Mouse (Mus musculus) adrenal gland (tissue): ENCODE measurements around the gene Cops9.

Experiments
- intact Hi-C: fragments of 180-260 bp; cut with DNase I; formaldehyde crosslinking; loops from one replicate; pipeline ENCODE4 v1.15.1; 2025
- long read RNA-seq, 2 experiments: library from polyadenylated mRNA; unstranded; transcript quantifications; one replicate each; pipeline ENCODE4 v2.0.0; 2020; ENCODE audit warnings: borderline replicate concordance in 1 of 2; ENCODE audit not compliant: insufficient replicate concordance in 1 of 2

Gene Cops9
- long read RNA-seq, experiment 1, transcript Cops9-201 (3 exons, 438 nt): major isoform, 165 of 176 reads
- long read RNA-seq, experiment 1, partial matches to known transcripts: 0 of 176 reads
- long read RNA-seq, experiment 1, other reads (novel, unspliced or antisense): 7 of 176 reads
- long read RNA-seq, experiment 2, transcript Cops9-201 (3 exons, 438 nt): major isoform, 215 of 217 reads
- long read RNA-seq, experiment 2, partial matches to known transcripts: 0 of 217 reads
- long read RNA-seq, experiment 2, other reads (novel, unspliced or antisense): 1 of 217 reads

DNA sequence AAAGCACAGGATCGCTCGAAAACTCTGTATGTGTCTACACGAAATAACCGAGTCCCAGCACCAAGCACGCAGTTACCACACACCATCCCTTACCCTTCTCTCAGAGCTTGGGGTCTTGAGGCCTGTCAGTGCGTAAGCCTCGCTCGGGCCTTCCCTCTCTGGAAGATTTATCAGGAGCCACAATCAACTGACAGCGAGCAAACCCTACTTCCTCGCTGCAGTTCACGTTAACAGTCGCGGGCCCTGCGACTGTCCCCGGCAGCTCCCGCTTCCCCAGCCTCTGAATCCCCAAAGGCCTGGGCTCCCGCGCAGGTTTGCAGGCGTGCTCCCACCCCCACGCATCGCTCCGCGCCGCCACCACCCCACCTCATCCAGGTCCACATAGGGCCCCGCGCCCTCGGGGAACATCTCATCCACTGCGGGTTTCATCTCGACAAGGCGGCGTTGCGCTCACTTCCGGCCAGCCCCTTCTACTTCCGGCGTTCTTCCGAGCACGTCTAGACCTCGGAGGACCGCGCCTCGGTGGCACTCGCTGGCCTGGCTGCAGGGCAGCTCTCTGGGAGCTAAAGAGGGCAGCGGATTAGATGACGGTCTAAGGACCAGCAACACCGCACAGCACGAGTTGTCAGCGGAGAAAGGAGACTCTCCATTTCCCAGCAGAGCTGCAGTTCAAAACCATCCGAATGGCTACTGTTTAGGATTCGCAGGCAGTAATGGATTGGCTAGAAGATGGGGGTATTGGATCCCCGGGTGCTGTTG is at the start of gene Cops9:
Cops9 (minus strand) TSS at position 472 of the 759 bp plus-strand sequence.
- intact Hi-C loops: no loop called here

DNA sequence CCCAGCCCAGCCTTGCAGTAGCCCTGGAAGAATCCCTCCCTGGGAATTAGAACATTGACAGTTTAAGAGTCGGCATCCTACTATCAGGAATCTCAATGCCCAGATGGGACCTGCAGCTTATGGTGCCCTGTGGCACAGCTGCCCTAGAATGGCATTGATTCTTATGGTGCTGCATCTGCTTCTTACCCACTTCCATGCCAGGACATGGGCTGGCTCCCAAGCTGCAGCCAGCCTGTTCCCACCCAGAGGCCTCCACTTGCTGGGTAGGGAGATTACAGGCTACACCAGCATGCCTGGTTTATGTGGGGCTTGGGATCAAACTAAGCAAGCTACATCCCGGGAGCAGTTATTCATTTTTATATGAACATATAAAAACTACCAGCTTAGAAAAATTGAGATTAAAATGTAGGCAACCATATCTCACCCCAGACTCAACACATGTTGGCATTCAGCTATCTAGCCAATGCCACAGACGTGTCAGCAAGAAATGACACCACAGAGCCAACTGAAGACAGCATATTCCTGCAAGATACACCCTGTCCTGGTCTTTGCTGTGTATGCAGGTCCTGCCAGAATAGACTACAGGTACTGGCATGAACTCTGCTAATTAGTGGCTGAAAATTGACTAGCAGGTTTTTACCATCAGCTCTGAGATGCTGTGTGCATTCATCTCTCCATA is 49.5 kb upstream of the Cops9 start:
- intact Hi-C loops: no loop called here

DNA sequence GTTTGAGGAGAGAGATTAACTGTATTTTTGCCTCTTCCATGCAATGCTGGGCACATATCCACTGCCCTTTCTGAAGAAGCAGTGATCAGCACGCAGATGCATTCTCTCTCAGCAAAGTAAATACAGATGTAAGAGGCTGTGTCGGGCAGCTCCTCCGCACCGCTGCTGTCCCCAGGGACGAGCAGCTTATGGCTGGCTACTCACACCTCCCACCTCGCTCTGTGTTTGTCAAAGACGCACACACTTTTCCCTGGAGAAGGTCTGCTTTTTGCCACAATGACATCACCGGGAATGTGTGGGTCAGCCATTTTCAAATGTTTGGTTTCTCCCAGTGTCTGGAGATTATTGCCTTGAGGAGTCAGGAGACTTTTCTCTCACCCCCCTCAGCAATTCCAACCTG is 45.2 kb upstream of the Cops9 start:
- intact Hi-C loops: no loop called here

DNA sequence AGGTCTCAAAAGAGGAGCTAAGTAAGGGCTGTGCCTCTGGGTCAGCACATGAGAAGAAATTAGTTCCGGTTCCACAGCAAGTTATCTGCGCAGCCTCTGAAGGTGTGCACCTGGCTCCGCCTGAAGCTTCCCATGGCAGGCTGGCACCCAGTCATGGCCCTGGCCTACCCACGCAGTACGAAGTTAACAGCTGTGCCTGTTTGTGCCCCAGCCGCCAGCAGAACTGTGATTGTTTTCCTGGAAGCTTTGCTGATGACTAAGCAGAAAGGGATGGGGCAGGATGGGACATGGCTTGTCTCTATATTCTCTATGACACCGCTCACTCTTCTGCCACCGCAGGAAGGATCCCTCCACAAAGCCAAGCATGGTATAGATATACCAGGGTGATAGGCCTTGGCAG is 41.4 kb upstream of the Cops9 start:
- intact Hi-C loops: no loop called here

DNA sequence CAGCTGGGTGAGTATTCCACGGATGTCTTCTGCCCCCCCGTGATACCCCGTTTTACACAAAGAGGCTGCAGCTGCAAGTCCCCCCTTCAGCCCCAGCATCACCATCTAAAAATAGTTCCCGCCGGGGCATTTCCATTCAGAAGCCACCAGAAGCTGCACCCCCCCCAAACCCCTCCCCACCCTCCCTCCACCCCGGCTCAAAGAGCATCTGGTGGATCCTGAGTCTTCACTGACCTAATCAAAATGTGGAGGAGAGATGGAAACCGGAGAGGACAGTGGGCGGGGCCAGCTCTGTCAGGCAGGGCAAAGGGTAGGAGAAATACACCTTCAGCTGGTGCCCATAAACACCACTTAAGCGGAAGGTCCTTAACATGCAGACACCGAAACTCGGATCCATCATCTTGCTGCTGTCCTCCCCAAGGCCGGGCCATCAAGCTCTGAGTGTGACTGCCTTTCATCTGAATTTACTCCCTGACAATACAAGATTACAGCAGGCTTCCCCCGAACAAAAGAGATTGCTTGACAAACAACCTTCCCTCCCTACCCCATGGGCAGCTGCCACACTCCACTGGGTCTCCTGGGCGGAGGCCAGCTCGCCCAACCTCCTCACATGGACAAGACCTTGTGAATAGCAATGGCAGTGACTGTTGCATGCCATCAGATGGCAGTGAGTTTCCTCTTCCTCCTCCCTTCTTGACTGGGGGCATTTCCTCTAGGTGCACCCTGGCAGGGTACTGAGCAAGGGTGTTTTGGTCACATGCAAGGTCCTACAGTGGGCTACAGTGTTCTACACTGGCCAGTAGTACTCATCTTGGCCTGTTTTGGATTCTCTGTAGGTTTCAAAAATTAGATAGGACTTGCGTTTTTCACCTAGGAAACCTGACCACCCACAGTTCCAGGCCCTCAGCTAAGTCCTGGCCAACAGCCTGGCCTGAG is 39.2 kb upstream of the Cops9 start:
- intact Hi-C loops: no loop called here

DNA sequence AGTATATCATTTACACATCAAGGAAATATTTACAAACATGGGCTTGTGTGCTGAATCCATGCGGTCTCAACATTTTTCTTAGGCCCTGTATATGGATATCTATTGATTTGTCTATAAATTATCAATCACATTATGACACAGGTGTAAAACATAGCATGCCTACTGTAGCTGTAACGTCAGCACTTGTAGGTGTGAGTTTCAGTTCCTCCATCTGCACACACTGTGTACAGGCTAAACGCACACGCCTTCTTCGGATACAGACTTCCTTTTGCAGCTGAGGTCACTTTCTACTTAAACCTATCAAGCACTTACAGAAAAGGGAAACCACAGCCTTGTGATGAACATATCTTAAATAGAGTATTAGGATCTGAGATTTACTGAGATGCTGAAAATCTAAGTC is 37.0 kb upstream of the Cops9 start:
- intact Hi-C loops: no loop called here

DNA sequence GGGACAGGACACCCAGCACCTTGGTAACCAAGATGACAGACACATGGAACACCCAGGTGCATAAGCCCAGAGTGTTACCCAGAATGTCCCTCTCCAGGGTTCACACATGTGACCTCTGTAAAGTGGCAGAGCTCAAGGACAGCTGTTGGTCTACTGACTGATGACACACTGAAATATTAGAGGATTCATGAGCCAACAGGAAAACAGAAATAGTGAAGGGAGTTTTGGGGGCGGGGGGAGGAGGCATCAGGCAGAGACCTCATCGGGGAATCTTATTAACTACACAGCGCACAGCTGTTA is 34.8 kb upstream of the Cops9 start:
- intact Hi-C loops: no loop called here

DNA sequence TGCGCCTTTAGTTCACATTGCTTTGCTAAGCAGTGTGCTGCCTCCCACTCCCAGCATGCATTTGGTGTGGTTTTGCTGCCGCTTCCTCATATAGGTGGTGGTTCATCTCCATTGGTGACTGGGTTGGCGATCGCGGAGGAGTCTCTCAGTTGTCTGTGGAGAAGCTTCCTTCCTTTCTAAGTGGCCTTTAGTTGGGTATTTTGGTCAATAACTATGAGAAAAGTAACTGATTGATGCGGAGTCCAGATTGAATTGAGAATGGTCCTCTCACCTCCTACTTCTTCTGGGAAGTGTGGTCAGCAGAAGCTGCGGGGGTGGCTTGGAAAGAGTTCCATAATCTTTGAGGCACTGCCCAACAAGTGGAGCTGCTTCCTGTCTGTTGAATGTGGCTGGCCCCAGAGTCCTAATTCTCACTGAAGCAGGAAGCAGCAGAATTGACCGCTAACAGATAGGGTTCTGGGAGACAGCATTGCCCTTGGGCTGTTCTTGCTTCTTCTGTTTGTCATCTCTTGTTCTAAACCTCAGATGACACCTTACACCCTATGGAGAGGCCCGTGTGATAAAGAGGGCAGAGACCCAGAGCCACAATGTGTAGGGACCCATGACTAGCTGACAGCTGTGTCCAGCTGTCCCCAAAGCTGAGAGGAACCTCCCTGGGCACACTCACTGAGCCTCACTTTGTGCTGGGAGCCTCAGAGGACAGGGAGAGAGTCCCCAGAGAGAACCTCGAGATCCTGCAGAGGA is 34.3 kb upstream of the Cops9 start:
- intact Hi-C loops: no loop called here

DNA sequence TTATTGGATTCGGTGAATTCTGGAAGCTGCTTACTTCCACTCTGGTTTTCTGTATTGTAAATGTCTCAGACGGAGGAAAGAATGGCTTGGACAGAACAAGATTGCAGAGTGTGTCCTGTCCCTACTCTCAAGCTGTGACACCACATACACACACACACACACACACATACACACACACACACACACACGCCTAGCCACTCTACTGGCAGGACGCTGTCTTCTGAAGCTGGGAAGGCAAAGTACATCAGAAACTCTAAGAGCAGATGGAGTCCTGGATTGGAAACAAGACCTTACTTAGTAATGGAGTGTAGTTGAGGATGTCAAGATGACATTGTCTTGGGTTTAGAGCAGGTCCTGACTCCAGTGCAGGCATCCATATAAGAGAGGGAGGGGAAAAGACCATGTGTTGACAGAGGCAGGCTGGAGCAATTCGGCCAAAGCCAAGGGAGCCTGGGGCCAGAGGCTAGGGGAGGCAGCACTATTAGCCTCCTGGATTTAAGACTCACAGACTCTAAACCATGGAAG is 31.5 kb upstream of the Cops9 start:
- intact Hi-C loops: no loop called here

DNA sequence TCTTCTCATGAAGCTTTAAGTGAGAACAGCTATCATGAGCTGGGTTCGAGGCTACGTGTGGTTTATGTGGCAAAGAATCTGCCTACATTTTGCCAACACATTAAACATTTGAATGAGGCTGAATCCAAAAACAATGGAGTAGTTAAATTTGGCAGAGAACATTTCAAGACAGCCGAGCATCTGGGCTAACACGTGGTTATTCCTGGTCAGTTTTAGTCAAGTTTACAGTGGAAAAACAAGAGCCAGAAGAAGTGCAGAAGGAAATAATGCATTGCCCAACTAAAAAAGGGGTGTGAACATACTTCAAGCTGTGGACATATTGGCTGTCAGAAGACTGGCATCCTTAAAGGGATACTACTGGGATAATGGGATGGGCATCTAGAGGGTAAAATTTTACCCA is 29.5 kb upstream of the Cops9 start:
- intact Hi-C loops: no loop called here

DNA sequence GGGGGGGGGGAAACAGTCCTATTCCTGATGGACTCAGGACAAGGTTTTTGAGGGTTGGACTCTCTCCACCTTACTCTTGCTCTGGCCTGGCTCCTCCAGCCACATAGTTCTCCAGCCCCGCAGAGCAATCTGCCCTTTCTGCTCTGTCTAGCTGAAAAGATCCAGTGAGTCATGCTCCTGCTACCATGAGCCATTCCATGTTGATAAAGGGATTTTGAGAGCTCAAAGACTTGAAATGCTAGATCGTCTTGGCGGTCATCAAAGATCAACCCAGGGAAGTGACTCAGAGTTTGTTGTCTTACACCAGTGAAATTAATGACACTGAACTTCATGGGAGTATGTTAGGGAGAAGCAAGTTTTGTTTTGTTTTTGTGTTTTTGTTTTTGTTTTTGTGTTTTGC is 27.6 kb upstream of the Cops9 start:
- intact Hi-C loops: no loop called here

DNA sequence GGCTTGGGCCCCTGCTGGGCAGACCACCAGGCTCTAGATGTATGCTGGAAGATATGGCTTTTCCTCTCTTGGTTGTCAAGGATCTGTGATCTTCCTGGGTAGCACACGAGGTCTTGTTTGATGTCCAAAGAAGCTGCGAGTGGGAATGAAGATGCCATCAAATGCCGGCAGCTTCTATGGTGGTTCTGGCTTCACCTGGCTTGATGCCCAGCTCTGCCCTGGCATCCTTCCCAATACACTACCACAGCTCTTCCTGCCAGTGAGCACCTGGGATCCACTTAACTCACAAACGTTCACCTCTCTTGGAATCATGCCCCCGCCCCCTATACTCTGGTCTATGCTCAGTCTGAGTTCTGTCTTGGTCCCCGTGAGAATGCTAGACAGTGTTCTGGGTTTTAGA is 25.3 kb upstream of the Cops9 start:
- intact Hi-C loops: no loop called here

DNA sequence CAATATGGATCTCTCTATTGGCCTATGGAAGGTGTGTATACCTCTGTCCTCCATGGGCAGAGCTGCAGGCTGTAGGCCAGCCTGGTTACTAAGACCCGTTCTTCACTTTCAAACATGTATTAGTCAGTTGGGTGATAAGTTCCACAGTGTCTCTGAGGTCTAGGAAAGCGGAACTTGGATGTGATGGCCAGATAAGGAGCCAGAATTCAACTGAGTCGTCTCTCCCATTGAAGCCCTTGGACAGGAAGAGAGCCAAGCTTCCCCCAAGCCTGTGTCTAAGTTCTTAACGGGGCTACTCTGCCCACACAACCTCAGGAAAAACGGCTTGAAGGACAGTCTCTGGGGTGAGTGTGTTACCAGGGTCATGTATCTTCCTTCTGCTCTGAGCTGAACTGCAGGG is 17.6 kb upstream of the Cops9 start:
- intact Hi-C loops: no loop called here

DNA sequence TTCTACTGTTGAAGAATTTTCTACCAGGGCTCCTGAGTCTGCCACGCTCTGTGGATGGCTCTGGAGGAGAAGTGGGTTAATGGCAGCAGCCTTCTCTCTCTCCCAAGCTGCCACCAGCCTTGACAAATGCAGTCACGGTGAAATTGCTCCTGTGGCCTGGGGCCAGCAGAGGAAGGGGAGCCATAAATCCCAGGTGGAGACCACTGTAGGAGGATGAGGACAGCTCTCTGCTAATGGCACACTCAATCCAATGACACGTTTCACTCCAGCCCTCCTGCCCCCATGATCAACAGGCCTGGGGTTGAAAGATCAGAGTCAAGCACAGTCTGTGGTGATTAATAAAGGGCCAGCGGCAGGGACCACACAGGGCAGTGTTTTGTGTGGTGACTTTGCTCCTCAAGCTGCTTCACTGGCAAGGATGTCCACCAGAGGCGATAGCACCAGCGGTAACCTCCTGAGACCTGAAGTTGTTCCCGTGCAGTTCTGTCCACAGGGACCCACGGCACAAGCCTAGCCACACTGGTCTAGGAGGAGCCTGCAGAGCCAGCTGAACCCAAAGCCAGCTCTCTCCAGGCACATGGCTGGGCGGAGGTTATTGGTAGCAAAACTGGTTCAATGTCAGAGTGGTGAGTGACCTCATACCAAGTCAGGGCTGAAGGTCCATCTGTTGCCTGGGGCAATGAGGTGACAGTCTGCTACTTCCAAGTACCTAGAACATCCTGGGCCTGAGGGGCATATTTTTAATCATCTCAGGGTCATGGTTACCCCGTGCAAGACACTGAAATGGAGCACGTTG is 15.4 kb upstream of the Cops9 start:
- intact Hi-C loops: no loop called here

DNA sequence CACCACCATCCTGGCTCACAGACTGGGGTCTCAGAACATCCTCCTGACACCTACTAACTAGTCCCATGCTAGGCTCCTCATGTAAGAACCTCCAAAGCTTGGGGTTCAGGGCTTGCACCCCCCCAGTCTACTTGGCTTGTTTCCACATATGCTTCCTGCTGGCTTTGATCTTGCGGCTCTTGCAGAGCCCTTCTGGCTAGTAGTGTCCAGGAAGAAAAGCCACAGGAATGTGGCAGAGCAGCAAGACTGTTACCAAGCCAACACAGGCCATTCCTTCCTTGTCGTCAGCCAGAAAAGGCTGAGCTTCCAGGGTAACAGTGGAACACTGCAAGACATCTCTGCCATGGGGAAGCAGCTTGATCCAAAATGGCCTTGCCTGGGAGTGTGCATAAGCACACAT is 12.9 kb upstream of the Cops9 start:
- intact Hi-C loops: no loop called here

DNA sequence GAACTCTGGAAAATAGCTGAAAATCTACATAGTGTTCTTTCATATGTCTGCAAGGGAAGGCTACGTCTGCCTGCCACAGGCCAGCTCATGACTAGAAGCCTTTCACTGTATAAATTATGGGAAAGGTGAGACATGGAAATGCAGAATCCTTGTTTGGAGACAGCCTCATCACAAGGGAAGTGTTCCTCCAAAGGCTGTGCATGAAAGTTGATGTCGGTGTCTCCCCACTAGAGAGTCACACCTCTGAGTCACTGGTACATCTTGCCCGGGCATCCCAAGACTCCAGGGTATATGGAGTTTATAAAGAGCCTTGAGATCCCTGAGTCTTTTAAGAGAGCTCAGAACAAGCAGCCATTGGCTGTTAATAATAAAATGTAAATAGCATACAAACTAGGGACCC is 11.4 kb upstream of the Cops9 start:
- intact Hi-C loops: no loop called here

DNA sequence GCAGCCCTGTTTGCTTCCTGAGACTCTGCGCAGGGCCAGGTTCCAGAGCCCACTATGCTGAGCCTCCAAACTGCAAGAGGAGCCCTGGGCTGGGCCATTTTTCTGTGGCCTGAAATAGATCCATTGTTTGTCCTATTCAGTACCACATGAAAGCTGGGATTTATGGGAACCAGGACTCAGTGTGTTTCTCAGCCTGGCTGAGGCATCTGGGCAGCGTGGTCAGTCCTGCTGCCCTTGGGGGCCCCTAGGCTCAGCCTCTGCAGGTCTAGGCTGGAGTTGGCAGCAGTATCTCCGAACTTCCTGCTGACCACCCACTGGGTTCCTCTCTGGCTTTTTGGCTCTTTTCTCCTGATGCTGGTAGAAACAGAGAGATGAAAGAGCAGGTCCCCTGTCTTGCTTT is 9.7 kb upstream of the Cops9 start:
- intact Hi-C loops: no loop called here

DNA sequence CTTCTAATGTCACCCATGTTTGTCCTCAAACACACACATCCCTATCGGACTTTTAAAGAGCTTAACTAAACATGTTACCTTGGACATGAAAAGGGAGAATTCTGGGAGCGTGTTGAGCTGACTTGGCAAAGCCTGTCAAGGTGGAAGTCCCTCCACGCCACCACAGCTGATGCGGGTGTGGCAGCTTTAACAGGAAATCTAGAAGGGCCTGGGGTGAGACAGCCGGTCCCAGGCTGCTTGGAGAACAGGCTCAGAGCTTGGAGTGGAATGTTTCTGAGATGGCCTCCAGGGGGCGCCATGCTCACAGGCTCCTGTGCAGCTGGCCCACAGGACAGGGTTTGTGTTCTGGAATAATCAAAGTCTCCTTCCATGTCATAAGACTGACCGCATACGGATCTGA is 6.9 kb upstream of the Cops9 start, which contains the start of gene Otos:
Otos (minus strand) TSS at position 169 of the 400 bp plus-strand sequence.
- intact Hi-C loops: loop anchor here (5.0 kb wide), 2 partner anchors 126 to 184 kb away; partner anchors contain the start of gene Gpc1

DNA sequence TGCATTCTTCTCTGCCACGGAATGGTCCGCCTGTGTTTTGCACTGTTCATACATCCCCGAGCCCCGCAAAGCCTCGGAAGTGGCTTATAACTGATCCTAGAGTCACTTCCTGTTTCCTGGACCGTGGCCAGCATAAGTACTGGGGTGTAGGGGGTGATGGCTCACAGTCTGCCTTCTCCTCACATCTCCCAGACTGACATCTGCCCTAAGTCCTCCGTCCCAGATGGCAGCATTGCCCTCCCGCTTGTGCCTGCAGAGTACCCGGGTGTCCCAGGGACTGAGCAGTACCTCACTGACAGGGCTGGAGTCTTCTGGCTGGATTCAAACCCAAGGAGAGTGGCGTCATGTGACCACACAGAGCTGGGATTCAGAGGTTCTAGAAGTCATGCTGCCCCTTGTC is 6.4 kb upstream of the Cops9 start:
- intact Hi-C loops: loop anchor here (5.0 kb wide), 2 partner anchors 126 to 184 kb away; partner anchors contain the start of gene Gpc1
